Mouse (Mus musculus) olfactory bulb, adult 2 months (tissue): Measurements from ENCODE around the gene Lmna.

Experiments
- CTCF ChIP-seq: fragments of 200-500 bp; IDR thresholded peaks from 2 replicates; pipeline ENCODE4 v1.5.1; 2012; ENCODE audit warnings: low read depth, mild to moderate bottlenecking, low read length, moderate library complexity; ENCODE audit not compliant: insufficient read depth
- POLR2A ChIP-seq: fragments of 200-500 bp; IDR thresholded peaks from 2 replicates; pipeline ENCODE4 v1.6.1; 2012; ENCODE audit warnings: mild to moderate bottlenecking, low read depth, low read length, moderate library complexity; ENCODE audit not compliant: insufficient read depth

DNA sequence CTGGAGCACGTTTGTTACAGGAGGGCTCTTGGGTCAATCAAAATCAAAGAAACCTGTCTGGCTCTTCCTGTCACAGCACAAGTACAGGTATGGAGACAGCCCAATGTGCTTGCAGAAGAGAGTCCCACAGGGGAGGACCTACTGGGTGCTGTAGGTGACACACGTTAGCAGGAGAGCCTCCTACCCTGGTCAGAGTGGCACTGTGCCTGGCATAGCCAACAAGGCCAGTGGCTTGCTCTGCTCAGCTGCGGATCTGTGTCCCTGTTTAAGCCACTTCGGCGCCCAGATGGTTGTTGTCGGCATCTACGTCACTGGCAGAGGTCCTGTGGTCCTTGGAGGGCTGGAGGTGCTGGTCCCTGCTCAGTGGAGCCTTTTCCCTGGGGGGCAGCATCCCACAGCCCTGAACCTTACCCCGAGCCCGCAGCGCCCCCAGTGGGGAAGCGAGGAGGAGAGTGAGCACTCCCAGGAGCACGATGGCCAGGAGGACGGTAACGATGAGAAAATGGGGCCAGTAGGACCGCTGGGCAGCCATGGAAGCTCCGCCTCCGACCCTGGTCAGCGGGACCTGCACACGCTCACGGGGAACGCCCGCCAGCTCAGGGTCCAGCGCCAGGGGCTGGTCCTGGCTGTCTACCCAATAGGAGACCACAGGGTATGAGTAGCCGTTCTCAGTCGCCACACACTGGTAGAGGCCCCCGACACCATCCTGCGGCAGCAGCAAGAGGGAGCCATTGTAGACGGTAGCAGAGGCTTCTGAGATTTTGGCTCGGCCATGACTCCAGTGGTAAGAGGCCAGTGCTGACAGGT is 73.2 kb downstream of the Lmna start:
- TF ChIP-seq CTCF (no peak), POLR2A (no peak)
